Mouse (Mus musculus): ENCODE measurements at regions not wholly inside any gene's neighbourhood (a gene's known extent, or its start where the extent isn't known, plus 50 kb on each side); places are given as distances from the start of the nearest gene placed in this dataset.

DNA sequence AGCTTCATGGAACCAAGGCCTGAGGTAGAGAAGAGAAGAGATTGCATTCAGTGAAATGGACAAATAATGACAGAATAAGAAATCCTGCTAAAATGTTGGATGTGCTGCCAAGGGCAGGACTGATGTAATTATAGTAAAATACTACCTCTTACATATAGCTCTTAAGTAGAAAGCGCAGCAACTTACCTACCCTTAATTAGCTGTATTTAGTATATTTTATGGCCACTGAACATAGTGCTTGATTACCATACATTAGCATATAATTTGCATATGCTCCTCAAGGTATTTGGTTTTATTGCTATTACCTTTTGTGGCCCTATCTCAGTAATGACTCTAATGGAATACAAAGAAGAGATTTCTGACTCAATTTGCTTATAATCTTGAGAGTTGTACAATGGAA, 176.2 kb downstream of the Hdgfl1 start:
- no peak for TF ChIP-seq CTCF (conservative IDR thresholded peaks at IDR 0.05; ENCODE audit: low read length)
- TF ChIP-seq POU5F1 (IDR thresholded peaks at IDR 0.05; ENCODE audit: borderline replicate concordance, low read length): no peak
